Mouse (Mus musculus): ENCODE measurements at regions not wholly inside any gene's neighbourhood (a gene's known extent, or its start where the extent isn't known, plus 50 kb on each side); places are given as distances from the start of the nearest gene placed in this dataset.

GRCm38 (mm10) chr9:61862071-61862480, 52.3 kb downstream of the Rplp1 start:
- H3K27ac ChIP-seq (ENCODE audit: low read depth): no peak overlapping the region
- ATAC-seq (replicated peaks; ENCODE audit: low FRiP score, low TSS enrichment, low read depth) (no peak), DNase-seq (ENCODE audit: low spot score) (no peak)
- H3K4me1 ChIP-seq (replicated peaks; ENCODE audit: control insufficient read depth, insufficient read depth, low read length): peaks cover 9% of the 10 kb centered on the region
- no peak overlapping the region for H3K9ac ChIP-seq (ENCODE audit: low read length)
- no peak overlapping the region for H3K4me3 ChIP-seq (ENCODE audit: low read depth, low read length)
- H3K36me3 ChIP-seq (ENCODE audit: control insufficient read depth, insufficient read depth, low read length): no peaks in the 10 kb centered on the region
- no peak overlapping the region for H3K4me2 ChIP-seq (ENCODE audit: low read length)
- no peaks in the 10 kb centered on the region for H3K9me3 ChIP-seq (ENCODE audit: control insufficient read depth, low read length)
- 87% methylated on average over 6 of the region's 6 CpGs for WGBS
- H3K27me3 ChIP-seq (replicated peaks; ENCODE audit: control insufficient read depth, insufficient read depth, low read length): no peaks in the 10 kb centered on the region

- no peaks in the 10 kb centered on the region for H3K36me3 ChIP-seq (ENCODE audit: control insufficient read depth, insufficient read depth, low read length)
- no peak overlapping the region for H3K27ac ChIP-seq (ENCODE audit: low read depth)
- H3K27me3 ChIP-seq (replicated peaks; ENCODE audit: control insufficient read depth, insufficient read depth, low read length): no peaks in the 10 kb centered on the region
- no peak for ATAC-seq (replicated peaks; ENCODE audit: low FRiP score, low TSS enrichment, low read depth)
- no peak overlapping the region for H3K4me2 ChIP-seq (ENCODE audit: low read length)
- peak; percentile 82 for DNase-seq (ENCODE audit: low spot score)
- no peak overlapping the region for H3K9ac ChIP-seq (ENCODE audit: low read length)
- H3K4me3 ChIP-seq (ENCODE audit: low read depth, low read length): no peak overlapping the region
- H3K4me1 ChIP-seq (replicated peaks; ENCODE audit: control insufficient read depth, insufficient read depth, low read length): peaks cover 9% of the 10 kb centered on the region
- H3K9me3 ChIP-seq (ENCODE audit: control insufficient read depth, low read length): no peaks in the 10 kb centered on the region
- 23% methylated on average over 2 of the region's 2 CpGs for WGBS
Measured at GRCm38 (mm10) chr9:61860147-61860546, 54.2 kb downstream of the Rplp1 start.

- no peak overlapping the region for H3K9ac ChIP-seq (ENCODE audit: low read length)
- 23% methylated on average over 6 of the region's 6 CpGs for WGBS
Measured at GRCm38 (mm10) chr9:61859438-61859837, 54.9 kb downstream of the Rplp1 start.

GRCm38 (mm10) chr9:61857817-61858216, 56.5 kb downstream of the Rplp1 start:
- Histone ChIP-seq H3K27ac (ENCODE audit: low read depth) (no peak overlapping the region), H3K36me3 (ENCODE audit: control insufficient read depth, insufficient read depth, low read length) (no peaks in the 10 kb centered on the region), H3K4me3 (ENCODE audit: low read depth, low read length) (no peak overlapping the region), H3K4me1 (replicated peaks; ENCODE audit: control insufficient read depth, insufficient read depth, low read length) (peaks cover 9% of the 10 kb centered on the region), H3K9ac (ENCODE audit: low read length) (no peak overlapping the region), H3K4me2 (ENCODE audit: low read length) (no peak overlapping the region), H3K9me3 (ENCODE audit: control insufficient read depth, low read length) (no peaks in the 10 kb centered on the region), H3K27me3 (replicated peaks; ENCODE audit: control insufficient read depth, insufficient read depth, low read length) (no peaks in the 10 kb centered on the region)
- DNase-seq (ENCODE audit: low spot score): no peak
- 87% methylated on average over 6 of the region's 6 CpGs for WGBS
- no peak for ATAC-seq (replicated peaks; ENCODE audit: low FRiP score, low TSS enrichment, low read depth)

More at GRCm38 (mm10) chr9:61859438-61859837, 54.9 kb downstream of the Rplp1 start:
- Histone ChIP-seq H3K27me3 (replicated peaks; ENCODE audit: control insufficient read depth, insufficient read depth, low read length) (no peaks in the 10 kb centered on the region), H3K4me1 (replicated peaks; ENCODE audit: control insufficient read depth, insufficient read depth, low read length) (peaks cover 9% of the 10 kb centered on the region), H3K4me3 (ENCODE audit: low read depth, low read length) (no peak overlapping the region), H3K4me2 (ENCODE audit: low read length) (peak overlapping the region; percentile 16; the same call in 1 of the 2 replicates), H3K9me3 (ENCODE audit: control insufficient read depth, low read length) (no peaks in the 10 kb centered on the region), H3K36me3 (ENCODE audit: control insufficient read depth, insufficient read depth, low read length) (no peaks in the 10 kb centered on the region), H3K27ac (ENCODE audit: low read depth) (no peak overlapping the region)
- ATAC-seq (replicated peaks; ENCODE audit: low FRiP score, low TSS enrichment, low read depth) (no peak), DNase-seq (ENCODE audit: low spot score) (no peak)

GRCm38 (mm10) chr9:61856686-61857085, 57.7 kb downstream of the Rplp1 start:
- 93% methylated on average over 1 of the region's 1 CpGs for WGBS
- Histone ChIP-seq H3K27me3 (replicated peaks; ENCODE audit: control insufficient read depth, insufficient read depth, low read length) (no peaks in the 10 kb centered on the region), H3K4me1 (replicated peaks; ENCODE audit: control insufficient read depth, insufficient read depth, low read length) (peaks cover 9% of the 10 kb centered on the region), H3K4me2 (ENCODE audit: low read length) (no peak overlapping the region), H3K9ac (ENCODE audit: low read length) (no peak overlapping the region), H3K36me3 (ENCODE audit: control insufficient read depth, insufficient read depth, low read length) (no peaks in the 10 kb centered on the region), H3K4me3 (ENCODE audit: low read depth, low read length) (no peak overlapping the region), H3K9me3 (ENCODE audit: control insufficient read depth, low read length) (no peaks in the 10 kb centered on the region), H3K27ac (ENCODE audit: low read depth) (no peak overlapping the region)
- DNase-seq (ENCODE audit: low spot score) (no peak), ATAC-seq (replicated peaks; ENCODE audit: low FRiP score, low TSS enrichment, low read depth) (no peak)

GRCm38 (mm10) chr9:61855686-61856085, 58.7 kb downstream of the Rplp1 start:
- Histone ChIP-seq H3K36me3 (ENCODE audit: control insufficient read depth, insufficient read depth, low read length) (no peaks in the 10 kb centered on the region), H3K9ac (ENCODE audit: low read length) (no peak overlapping the region), H3K4me3 (ENCODE audit: low read depth, low read length) (no peak overlapping the region), H3K27me3 (replicated peaks; ENCODE audit: control insufficient read depth, insufficient read depth, low read length) (no peaks in the 10 kb centered on the region), H3K4me2 (ENCODE audit: low read length) (no peak overlapping the region), H3K4me1 (replicated peaks; ENCODE audit: control insufficient read depth, insufficient read depth, low read length) (peaks cover 9% of the 10 kb centered on the region), H3K27ac (ENCODE audit: low read depth) (no peak overlapping the region), H3K9me3 (ENCODE audit: control insufficient read depth, low read length) (no peaks in the 10 kb centered on the region)
- DNase-seq (ENCODE audit: low spot score) (no peak), ATAC-seq (replicated peaks; ENCODE audit: low FRiP score, low TSS enrichment, low read depth) (no peak)
- 82% methylated on average over 11 of the region's 11 CpGs for WGBS

- H3K4me3 ChIP-seq (ENCODE audit: low read depth, low read length): no peak overlapping the region
- H3K27ac ChIP-seq (ENCODE audit: low read depth): no peak overlapping the region
- H3K4me2 ChIP-seq (ENCODE audit: low read length): no peak overlapping the region
- DNase-seq (ENCODE audit: low spot score): no peak
- no peaks in the 10 kb centered on the region for H3K27me3 ChIP-seq (replicated peaks; ENCODE audit: control insufficient read depth, insufficient read depth, low read length)
- WGBS: 76% methylated on average over 4 of the region's 4 CpGs
- ATAC-seq (replicated peaks; ENCODE audit: low FRiP score, low TSS enrichment, low read depth): no peak
- no peak overlapping the region for H3K9ac ChIP-seq (ENCODE audit: low read length)
- H3K36me3 ChIP-seq (ENCODE audit: control insufficient read depth, insufficient read depth, low read length): no peaks in the 10 kb centered on the region
- no peaks in the 10 kb centered on the region for H3K4me1 ChIP-seq (replicated peaks; ENCODE audit: control insufficient read depth, insufficient read depth, low read length)
- no peaks in the 10 kb centered on the region for H3K9me3 ChIP-seq (ENCODE audit: control insufficient read depth, low read length)
Measured at GRCm38 (mm10) chr9:61853841-61854240, 60.5 kb downstream of the Rplp1 start.

GRCm38 (mm10) chr9:61851331-61851730, 63.0 kb downstream of the Rplp1 start:
- ATAC-seq (replicated peaks; ENCODE audit: low FRiP score, low TSS enrichment, low read depth): no peak
- no peaks in the 10 kb centered on the region for H3K36me3 ChIP-seq (ENCODE audit: control insufficient read depth, insufficient read depth, low read length)
- H3K4me2 ChIP-seq (ENCODE audit: low read length): no peak overlapping the region
- H3K9ac ChIP-seq (ENCODE audit: low read length): no peak overlapping the region
- H3K9me3 ChIP-seq (ENCODE audit: control insufficient read depth, low read length): no peaks in the 10 kb centered on the region
- no peak for DNase-seq (ENCODE audit: low spot score)
- no peaks in the 10 kb centered on the region for H3K4me1 ChIP-seq (replicated peaks; ENCODE audit: control insufficient read depth, insufficient read depth, low read length)
- H3K27ac ChIP-seq (ENCODE audit: low read depth): no peak overlapping the region
- no peak overlapping the region for H3K4me3 ChIP-seq (ENCODE audit: low read depth, low read length)
- WGBS: 100% methylated on average over 3 of the region's 3 CpGs
- no peaks in the 10 kb centered on the region for H3K27me3 ChIP-seq (replicated peaks; ENCODE audit: control insufficient read depth, insufficient read depth, low read length)

- 57% methylated on average over 2 of the region's 2 CpGs for WGBS
- Histone ChIP-seq H3K4me3 (ENCODE audit: low read depth, low read length) (no peak overlapping the region), H3K4me2 (ENCODE audit: low read length) (no peak overlapping the region), H3K9me3 (ENCODE audit: control insufficient read depth, low read length) (no peaks in the 10 kb centered on the region), H3K27me3 (replicated peaks; ENCODE audit: control insufficient read depth, insufficient read depth, low read length) (no peaks in the 10 kb centered on the region), H3K27ac (ENCODE audit: low read depth) (no peak overlapping the region), H3K36me3 (ENCODE audit: control insufficient read depth, insufficient read depth, low read length) (no peaks in the 10 kb centered on the region), H3K4me1 (replicated peaks; ENCODE audit: control insufficient read depth, insufficient read depth, low read length) (no peaks in the 10 kb centered on the region), H3K9ac (ENCODE audit: low read length) (no peak overlapping the region)
- ATAC-seq (replicated peaks; ENCODE audit: low FRiP score, low TSS enrichment, low read depth): no peak
- no peak for DNase-seq (ENCODE audit: low spot score)
Measured at GRCm38 (mm10) chr9:61848401-61848800, 65.9 kb downstream of the Rplp1 start.
